Mouse (Mus musculus) CD8-positive naive resting alpha-beta T cell, adult 2 months (primary cell): ENCODE results near the gene Fam71a.

Source experiments
- DNase-seq, 2 experiments: peaks; one replicate each; pipeline ENCODE4 v3.0.0; 2022; ENCODE audit warnings: low read depth in 2 of 2, low spot score in 2 of 2

Gene Fam71a

GRCm38 (mm10) chr1:191125811-191126638 lies 38.6 kb downstream of the Fam71a start:
- peak; percentile 40 to 51 for DNase-seq

GRCm38 (mm10) chr1:191124288-191124687 lies 40.3 kb downstream of the Fam71a start:
- no peak for DNase-seq

GRCm38 (mm10) chr1:191123696-191124095 lies 40.9 kb downstream of the Fam71a start:
- DNase-seq, result no peak

- DNase-seq, result no peak
These were observed 41.9 kb downstream of the Fam71a start for GRCm38 (mm10) chr1:191122744-191123143.

GRCm38 (mm10) chr1:191115514-191116238 lies 48.9 kb downstream of the Fam71a start:
- no peak for DNase-seq

- no peak for DNase-seq
These were observed 49.7 kb downstream of the Fam71a start for GRCm38 (mm10) chr1:191114868-191115267.
